Mouse (Mus musculus): ENCODE data around the gene Gm20671.

GRCm38 (mm10) chr5:32772361-32772760, 54.5 kb downstream of the Gm20671 start:
- TF ChIP-seq CTCF (IDR thresholded peaks at IDR 0.05; ENCODE audit: control insufficient read depth, insufficient read depth, low read length) (no peak), POLR2A (IDR thresholded peaks at IDR 0.05; ENCODE audit: borderline replicate concordance, control insufficient read depth, low read depth, low read length) (no peak)
